Mouse (Mus musculus): Measurements from ENCODE around the gene Ppp1r9a.

DNA sequence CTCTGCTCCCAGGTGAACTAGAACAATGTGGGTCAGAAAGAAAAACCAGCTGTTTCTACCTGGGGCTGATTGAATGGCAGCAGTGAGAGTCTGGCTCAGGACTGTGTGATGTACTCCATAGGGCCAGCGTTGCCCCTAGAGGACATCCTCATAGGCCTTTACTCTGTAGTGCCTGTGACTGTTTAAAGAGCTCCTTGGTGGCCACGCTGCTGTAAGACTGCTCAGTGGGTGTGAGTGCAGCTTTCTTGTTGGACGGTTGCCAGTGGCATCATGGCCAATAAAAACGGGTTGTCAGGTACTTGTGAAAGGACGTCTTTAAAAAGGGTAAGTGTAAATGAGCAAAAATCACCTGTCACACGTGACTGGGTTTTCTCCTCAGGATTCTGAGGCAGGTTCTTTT lies 70.1 kb downstream of the Ppp1r9a start:
- TF ChIP-seq CTCF (IDR thresholded peaks at IDR 0.05), result no peak
- TF ChIP-seq POLR2A (IDR thresholded peaks at IDR 0.05; ENCODE audit: insufficient read depth, low read depth, low read length), result no peak
